Mouse (Mus musculus): ENCODE data around the gene Fam107b. TPM values are rescaled to one million over a fixed set of nuclear protein-coding genes. Genes with fewer than 3 reads are reported as not detected.
A peak's percentile ranks its signal among the peaks of the same experiment; 100 is the strongest.
"Not testable (repeated sequence)": the region's sequence is repeated elsewhere in the genome, so short reads cannot be mapped to it uniquely, and the experiment has no call there.

Gene Fam107b
- polyA plus RNA-seq, 1 experiment from 2014 or later, result 32.5 TPM

- H3K4me1 ChIP-seq (replicated peaks), result peaks cover 20% of the 10 kb centered on the region
- peak overlapping the region; percentile 94 for H3K9ac ChIP-seq
- H3K4me2 ChIP-seq, result peak overlapping the region; percentile 90
- peak overlapping the region; percentile 86 for H3K4me3 ChIP-seq
- peak; percentile 90 for ATAC-seq (ENCODE audit: insufficient number of reproducible peaks, low FRiP score)
- no peaks in the 10 kb centered on the region; the same call in 1 of the 2 replicates for H3K27me3 ChIP-seq (replicated peaks)
- WGBS, result under 1% methylated on average over 41 of the region's 41 CpGs
- peak overlapping the region; percentile 72 for H3K27ac ChIP-seq (ENCODE audit: poor library complexity, severe bottlenecking)
- no peaks in the 10 kb centered on the region for H3K36me3 ChIP-seq
- no peaks in the 10 kb centered on the region for H3K9me3 ChIP-seq (replicated peaks)
Measured at GRCm38 (mm10) chr2:3713212-3713681, 143.0 kb downstream of the Fam107b start.

GRCm38 (mm10) chr2:3713682-3714361 lies 143.5 kb downstream of the Fam107b start:
- Histone ChIP-seq H3K4me1 (replicated peaks) (peaks cover 20% of the 10 kb centered on the region), H3K9me3 (replicated peaks) (no peaks in the 10 kb centered on the region), H3K4me2 (peak overlapping the region; percentile 90), H3K9ac (peak overlapping the region; percentile 94), H3K36me3 (no peaks in the 10 kb centered on the region), H3K4me3 (peak overlapping the region; percentile 86), H3K27ac (ENCODE audit: poor library complexity, severe bottlenecking) (peak overlapping the region; percentile 72), H3K27me3 (replicated peaks) (no peaks in the 10 kb centered on the region; the same call in 1 of the 2 replicates)
- ATAC-seq (ENCODE audit: insufficient number of reproducible peaks, low FRiP score), result peak; percentile 68
- WGBS, result 1% methylated on average over 38 of the region's 38 CpGs

- WGBS, result 54% methylated on average over 1 of the region's 1 CpGs
- peak overlapping the region; percentile 86 for H3K4me3 ChIP-seq
- no peaks in the 10 kb centered on the region; the same call in 1 of the 2 replicates for H3K27me3 ChIP-seq (replicated peaks)
- ATAC-seq (ENCODE audit: insufficient number of reproducible peaks, low FRiP score), result no peak
- no peaks in the 10 kb centered on the region for H3K9me3 ChIP-seq (replicated peaks)
- H3K9ac ChIP-seq, result peak overlapping the region; percentile 94
- H3K4me2 ChIP-seq, result peak overlapping the region; percentile 90
- no peaks in the 10 kb centered on the region for H3K36me3 ChIP-seq
- H3K27ac ChIP-seq (ENCODE audit: poor library complexity, severe bottlenecking), result no peak overlapping the region; the same call in 1 of the 2 replicates
- H3K4me1 ChIP-seq (replicated peaks), result peaks cover 20% of the 10 kb centered on the region
Measured at GRCm38 (mm10) chr2:3714511-3714910, 144.2 kb downstream of the Fam107b start.

GRCm38 (mm10) chr2:3715424-3715823 lies 145.1 kb downstream of the Fam107b start:
- Histone ChIP-seq H3K27ac (ENCODE audit: poor library complexity, severe bottlenecking) (0 out of 2 replicates have a peak overlapping the region, but pooled peaks have one; percentile 2), H3K4me3 (peak overlapping the region; percentile 33)
- WGBS, result 46% methylated on average over 3 of the region's 3 CpGs

GRCm38 (mm10) chr2:3717268-3717667 lies 147.0 kb downstream of the Fam107b start:
- peak overlapping the region; percentile 36 for H3K4me2 ChIP-seq

More at GRCm38 (mm10) chr2:3715424-3715823, 145.1 kb downstream of the Fam107b start:
- Histone ChIP-seq H3K36me3 (no peaks in the 10 kb centered on the region), H3K9me3 (replicated peaks) (no peaks in the 10 kb centered on the region), H3K27me3 (replicated peaks) (no peaks in the 10 kb centered on the region; the same call in 1 of the 2 replicates), H3K4me1 (replicated peaks) (peaks cover 20% of the 10 kb centered on the region), H3K9ac (0 out of 2 replicates have a peak overlapping the region, but pooled peaks have one; percentile 30), H3K4me2 (peak overlapping the region; percentile 36)
- no peak for ATAC-seq (ENCODE audit: insufficient number of reproducible peaks, low FRiP score)

GRCm38 (mm10) chr2:3717847-3718246 lies 147.6 kb downstream of the Fam107b start:
- no peak for ATAC-seq (ENCODE audit: insufficient number of reproducible peaks, low FRiP score)
- H3K4me1 ChIP-seq (replicated peaks), result peaks cover 24% of the 10 kb centered on the region
- H3K9ac ChIP-seq, result no peak overlapping the region
- H3K27me3 ChIP-seq (replicated peaks), result no peaks in the 10 kb centered on the region
- H3K9me3 ChIP-seq (replicated peaks), result no peaks in the 10 kb centered on the region
- H3K27ac ChIP-seq (ENCODE audit: poor library complexity, severe bottlenecking), result no peak overlapping the region
- 56% methylated on average over 4 of the region's 4 CpGs for WGBS
- H3K36me3 ChIP-seq, result no peaks in the 10 kb centered on the region
- H3K4me2 ChIP-seq, result no peak overlapping the region
- H3K4me3 ChIP-seq, result no peak overlapping the region

More at GRCm38 (mm10) chr2:3717268-3717667, 147.0 kb downstream of the Fam107b start:
- Histone ChIP-seq H3K27me3 (replicated peaks) (no peaks in the 10 kb centered on the region), H3K9me3 (replicated peaks) (no peaks in the 10 kb centered on the region), H3K4me1 (replicated peaks) (peaks cover 23% of the 10 kb centered on the region), H3K9ac (no peak overlapping the region), H3K27ac (ENCODE audit: poor library complexity, severe bottlenecking) (no peak overlapping the region), H3K4me3 (no peak overlapping the region), H3K36me3 (no peaks in the 10 kb centered on the region)
- 44% methylated on average over 5 of the region's 5 CpGs for WGBS
- no peak for ATAC-seq (ENCODE audit: insufficient number of reproducible peaks, low FRiP score)

GRCm38 (mm10) chr2:3719436-3720121 lies 149.3 kb downstream of the Fam107b start:
- not testable (repeated sequence) for H3K36me3 ChIP-seq; H3K9ac ChIP-seq; H3K27me3 ChIP-seq (replicated peaks); H3K4me2 ChIP-seq; ATAC-seq (ENCODE audit: insufficient number of reproducible peaks, low FRiP score); H3K4me3 ChIP-seq; H3K9me3 ChIP-seq (replicated peaks); H3K27ac ChIP-seq (ENCODE audit: poor library complexity, severe bottlenecking)
- WGBS, result 72% methylated on average over 5 of the region's 5 CpGs
- H3K4me1 ChIP-seq (replicated peaks), result peaks cover 27% of the 10 kb centered on the region

GRCm38 (mm10) chr2:3721107-3721506 lies 150.8 kb downstream of the Fam107b start:
- no peak overlapping the region for H3K4me3 ChIP-seq
- H3K4me2 ChIP-seq, result no peak overlapping the region
- ATAC-seq (ENCODE audit: insufficient number of reproducible peaks, low FRiP score), result no peak
- H3K36me3 ChIP-seq, result no peaks in the 10 kb centered on the region
- H3K4me1 ChIP-seq (replicated peaks), result peaks cover 31% of the 10 kb centered on the region
- H3K27me3 ChIP-seq (replicated peaks), result no peaks in the 10 kb centered on the region
- WGBS, result 72% methylated on average over 5 of the region's 5 CpGs
- no peaks in the 10 kb centered on the region for H3K9me3 ChIP-seq (replicated peaks)
- H3K27ac ChIP-seq (ENCODE audit: poor library complexity, severe bottlenecking), result no peak overlapping the region
- H3K9ac ChIP-seq, result no peak overlapping the region

- whole genome bisulfite sequencing, result 34% methylated on average over 6 of the region's 6 CpGs
- peaks cover 35% of the 10 kb centered on the region for H3K4me1 ChIP-seq (replicated peaks)
Measured at GRCm38 (mm10) chr2:3721974-3722373, 151.7 kb downstream of the Fam107b start.

GRCm38 (mm10) chr2:3723391-3724106 lies 153.3 kb downstream of the Fam107b start:
- H3K9me3 ChIP-seq (replicated peaks), result no peaks in the 10 kb centered on the region
- H3K36me3 ChIP-seq, result no peaks in the 10 kb centered on the region
- H3K4me2 ChIP-seq, result no peak overlapping the region
- H3K9ac ChIP-seq, result no peak overlapping the region
- no peaks in the 10 kb centered on the region for H3K27me3 ChIP-seq (replicated peaks)
- no peak overlapping the region for H3K27ac ChIP-seq (ENCODE audit: poor library complexity, severe bottlenecking)
- peaks cover 31% of the 10 kb centered on the region for H3K4me1 ChIP-seq (replicated peaks)
- H3K4me3 ChIP-seq, result no peak overlapping the region
- ATAC-seq (ENCODE audit: insufficient number of reproducible peaks, low FRiP score), result no peak
- 73% methylated on average over 8 of the region's 8 CpGs for WGBS

More at GRCm38 (mm10) chr2:3721974-3722373, 151.7 kb downstream of the Fam107b start:
- no peak overlapping the region for H3K27ac ChIP-seq (ENCODE audit: poor library complexity, severe bottlenecking)
- no peaks in the 10 kb centered on the region for H3K9me3 ChIP-seq (replicated peaks)
- H3K4me2 ChIP-seq, result no peak overlapping the region
- ATAC-seq (ENCODE audit: insufficient number of reproducible peaks, low FRiP score), result no peak
- H3K4me3 ChIP-seq, result no peak overlapping the region
- H3K9ac ChIP-seq, result no peak overlapping the region
- H3K27me3 ChIP-seq (replicated peaks), result no peaks in the 10 kb centered on the region
- no peaks in the 10 kb centered on the region for H3K36me3 ChIP-seq
